Comparison of ENCODE assay signal across 21 mouse cellular contexts in genomic region chr16:77471868-77472267, GRCm38 (mm10).
DNase-seq lines count a peak whose midpoint lies in the region; ATAC-seq and TF ChIP-seq lines count a peak whose summit lies in the region.
"Had no signal": no experiment of that assay in that cellular context is flagged by ENCODE, and none has a peak within 500 bp of the region (broad histone marks: within the 10 kb centered on the region; RNA-seq: fewer than 3 reads in every experiment).

No protein-coding gene starts in this region.

- peak; percentile 33; the same call in 1 of the 2 replicates for ATAC-seq in hindbrain, embryonic 11.5 days (ENCODE audit: low FRiP score)
- no peak for ATAC-seq in hindbrain, postnatal 0 days
- ATAC-seq in midbrain, embryonic 16.5 days = peak; percentile 28; the same call in 1 of the 2 replicates
- no peak for ATAC-seq in midbrain, postnatal 0 days (ENCODE audit: low FRiP score)
- ATAC-seq: forebrain, postnatal 0 days; inflammation-experienced regulatory T-cells, adult 6 months; lung, postnatal 0 days; Patski had no signal

- DNase-seq in hindbrain, embryonic 11.5 days (ENCODE audit: low spot score) = no peak
- DNase-seq in hindbrain, postnatal 0 days (ENCODE audit: low spot score) = no peak
- DNase-seq in midbrain, postnatal 0 days (ENCODE audit: low spot score) = no peak
- no peak for DNase-seq in T-cell, adult 2 months (ENCODE audit: low spot score)
- no peak for DNase-seq in kidney, postnatal 14 days
- DNase-seq: adrenal gland, postnatal 25 days; cerebellum, adult 18-20 months; forebrain, postnatal 0 days; heart, adult 2 months; heart, postnatal 4 days; kidney, adult 2 months; kidney, postnatal 4 days had no signal

- H3K27me3 ChIP-seq in hindbrain, embryonic 11.5 days (ENCODE audit: control insufficient read depth, insufficient read depth, low read length) = no peaks in the 10 kb centered on the region
- H3K27me3 ChIP-seq in hindbrain, postnatal 0 days (ENCODE audit: insufficient read depth, low read length) = no peaks in the 10 kb centered on the region
- no peaks in the 10 kb centered on the region for H3K27me3 ChIP-seq in midbrain, embryonic 16.5 days (ENCODE audit: control insufficient read depth, insufficient read depth, low read depth, low read length)
- H3K27me3 ChIP-seq in midbrain, postnatal 0 days (ENCODE audit: insufficient read depth, low read length) = no peaks in the 10 kb centered on the region
- no peaks in the 10 kb centered on the region for H3K27me3 ChIP-seq in myocyte (ENCODE audit: control insufficient read depth, insufficient read depth, insufficient read length)
- H3K27me3 ChIP-seq: heart, embryonic 12.5 days; limb, embryonic 13.5 days; Patski had no signal

- no peaks in the 10 kb centered on the region for H3K79me2 ChIP-seq in myocyte (ENCODE audit: control insufficient read depth, insufficient read depth)

- no peaks in the 10 kb centered on the region for H3K9me3 ChIP-seq in hindbrain, embryonic 11.5 days (ENCODE audit: control insufficient read depth, low read length)
- no peaks in the 10 kb centered on the region for H3K9me3 ChIP-seq in hindbrain, postnatal 0 days (ENCODE audit: low read length)
- no peaks in the 10 kb centered on the region for H3K9me3 ChIP-seq in midbrain, embryonic 16.5 days (replicated peaks; ENCODE audit: control insufficient read depth, low read length, poor library complexity, severe bottlenecking)
- H3K9me3 ChIP-seq in midbrain, postnatal 0 days (ENCODE audit: low read length) = no peaks in the 10 kb centered on the region
- H3K9me3 ChIP-seq: heart, embryonic 12.5 days; limb, embryonic 13.5 days had no signal

- no peaks in the 10 kb centered on the region for H3K4me1 ChIP-seq in hindbrain, embryonic 11.5 days (replicated peaks; ENCODE audit: control insufficient read depth, insufficient read depth, low read length)
- H3K4me1 ChIP-seq in hindbrain, postnatal 0 days (ENCODE audit: insufficient read depth, low read length) = no peaks in the 10 kb centered on the region
- no peaks in the 10 kb centered on the region for H3K4me1 ChIP-seq in midbrain, embryonic 16.5 days (ENCODE audit: control insufficient read depth, insufficient read depth, low read length)
- H3K4me1 ChIP-seq in midbrain, postnatal 0 days (ENCODE audit: insufficient read depth, low read length) = no peaks in the 10 kb centered on the region
- H3K4me1 ChIP-seq: heart, embryonic 12.5 days; limb, embryonic 13.5 days had no signal

- H3K4me2 ChIP-seq in hindbrain, embryonic 11.5 days (replicated peaks; ENCODE audit: low read depth, low read length) = no peak overlapping the region
- no peak overlapping the region for H3K4me2 ChIP-seq in hindbrain, postnatal 0 days (ENCODE audit: low read depth, low read length)
- no peak overlapping the region for H3K4me2 ChIP-seq in midbrain, embryonic 16.5 days (ENCODE audit: low read length)
- no peak overlapping the region for H3K4me2 ChIP-seq in midbrain, postnatal 0 days (ENCODE audit: low read depth, low read length, poor library complexity, severe bottlenecking)
- no peak overlapping the region for H3K4me2 ChIP-seq in myocyte (ENCODE audit: low read depth)
- H3K4me2 ChIP-seq: heart, embryonic 12.5 days; limb, embryonic 13.5 days; liver, embryonic 11.5 days had no signal

- H3K27ac ChIP-seq in hindbrain, embryonic 11.5 days (ENCODE audit: low read depth, low read length) = no peak overlapping the region
- no peak overlapping the region for H3K27ac ChIP-seq in hindbrain, postnatal 0 days
- no peak overlapping the region for H3K27ac ChIP-seq in midbrain, embryonic 16.5 days (ENCODE audit: low read length)
- H3K27ac ChIP-seq in midbrain, postnatal 0 days (ENCODE audit: low read depth, low read length) = no peak overlapping the region
- H3K27ac ChIP-seq: heart, adult 2 months; limb, embryonic 13.5 days; macrophage had no signal

- H3K36me3 ChIP-seq in hindbrain, embryonic 11.5 days (ENCODE audit: control insufficient read depth, insufficient read depth, low read length) = no peaks in the 10 kb centered on the region
- H3K36me3 ChIP-seq in hindbrain, postnatal 0 days (ENCODE audit: insufficient read depth, low read length) = no peaks in the 10 kb centered on the region
- peaks cover 2% of the 10 kb centered on the region; the same call in 1 of the 2 replicates for H3K36me3 ChIP-seq in midbrain, embryonic 16.5 days (ENCODE audit: control insufficient read depth, insufficient read depth, low read length)
- no peaks in the 10 kb centered on the region for H3K36me3 ChIP-seq in midbrain, postnatal 0 days (ENCODE audit: insufficient read depth, low read length)
- no peaks in the 10 kb centered on the region for H3K36me3 ChIP-seq in myocyte (ENCODE audit: control insufficient read depth, insufficient read depth)
- H3K36me3 ChIP-seq: limb, embryonic 13.5 days had no signal

- H3ac ChIP-seq in myocyte (ENCODE audit: control insufficient read depth, insufficient read length) = no peak overlapping the region

- no peak for TF ChIP-seq CTCF in hindbrain, postnatal 0 days (IDR thresholded peaks at IDR 0.05; ENCODE audit: low read depth)
- TF ChIP-seq CTCF in midbrain, postnatal 0 days (IDR thresholded peaks at IDR 0.05) = no peak

- H3K9ac ChIP-seq in hindbrain, embryonic 11.5 days (ENCODE audit: low read depth, low read length) = no peak overlapping the region
- H3K9ac ChIP-seq in hindbrain, postnatal 0 days (replicated peaks; ENCODE audit: low read length) = no peak overlapping the region
- no peak overlapping the region for H3K9ac ChIP-seq in midbrain, embryonic 16.5 days (ENCODE audit: low read depth, low read length)
- no peak overlapping the region for H3K9ac ChIP-seq in midbrain, postnatal 0 days (replicated peaks; ENCODE audit: low read length, poor library complexity, severe bottlenecking)
- H3K9ac ChIP-seq: forebrain, postnatal 0 days; heart, embryonic 12.5 days; limb, embryonic 13.5 days had no signal

- H3K4me3 ChIP-seq in hindbrain, embryonic 11.5 days (ENCODE audit: low read depth, low read length) = no peak overlapping the region
- no peak overlapping the region for H3K4me3 ChIP-seq in hindbrain, postnatal 0 days (ENCODE audit: low read length)
- no peak overlapping the region for H3K4me3 ChIP-seq in midbrain, embryonic 16.5 days (ENCODE audit: low read depth, low read length)
- no peak overlapping the region for H3K4me3 ChIP-seq in midbrain, postnatal 0 days (ENCODE audit: low read depth, low read length)
- H3K4me3 ChIP-seq in myocyte = no peak overlapping the region
- H3K4me3 ChIP-seq: heart, adult 2 months; heart, embryonic 12.5 days; limb, embryonic 13.5 days had no signal

- WGBS in hindbrain, embryonic 11.5 days = 94% methylated on average over 3 of the region's 3 CpGs
- WGBS in hindbrain, postnatal 0 days = 94% methylated on average over 3 of the region's 3 CpGs
- WGBS in midbrain, embryonic 16.5 days = 100% methylated on average over 3 of the region's 3 CpGs
- 98% methylated on average over 3 of the region's 3 CpGs for WGBS in midbrain, postnatal 0 days

- no peak for TF ChIP-seq POLR2A in myocyte (IDR thresholded peaks at IDR 0.05; ENCODE audit: insufficient read length, low read depth)

TF ChIP-seq in myocyte, 11 proteins besides CTCF, POLR2A, EP300 and RAD21:
- TF ChIP-seq CEBPB (IDR thresholded peaks at IDR 0.05; ENCODE audit: insufficient read depth, poor library complexity, severe bottlenecking) (no peak), MYOD1 (IDR thresholded peaks at IDR 0.05; ENCODE audit: control insufficient read depth in 1 of 3, insufficient read length in 2 of 3, low read depth in 2 of 3) (peak in 2 of 3 experiments; percentile 4 to 45), USF1 (IDR thresholded peaks at IDR 0.05; ENCODE audit: low read depth) (no peak), POLR2AphosphoS2 (IDR thresholded peaks at IDR 0.05; ENCODE audit: insufficient read length, low read depth) (no peak), TCF3 (IDR thresholded peaks at IDR 0.05; ENCODE audit: insufficient read length, low read depth) (no peak), MAX (IDR thresholded peaks at IDR 0.05; ENCODE audit: low read depth) (no peak), SRF (IDR thresholded peaks at IDR 0.05; ENCODE audit: control insufficient read depth, insufficient read length, low read depth) (no peak), REST (IDR thresholded peaks at IDR 0.05; ENCODE audit: insufficient read depth, insufficient read length) (no peak), TCF12 (IDR thresholded peaks at IDR 0.05; ENCODE audit: insufficient read depth, poor library complexity, severe bottlenecking) (no peak), E2F4 (IDR thresholded peaks at IDR 0.05; ENCODE audit: insufficient read depth) (no peak), MYOG (IDR thresholded peaks at IDR 0.05; ENCODE audit: control insufficient read depth in 1 of 3, insufficient read depth in 1 of 3, insufficient read length in 2 of 3, low read depth in 2 of 3) (peak in 1 of 3 experiments; percentile 41)
TF ChIP-seq in myocyte: peak in this region for 2.

Comparison
In these comparisons a context has a peak if more than half of its experiments do, and no peak if none do; other contexts are left out.
1. ATAC-seq: peak in hindbrain, embryonic 11.5 days (single experiment) and midbrain, embryonic 16.5 days (single experiment); none in hindbrain, postnatal 0 days (single experiment) and midbrain, postnatal 0 days (single experiment).